Mouse (Mus musculus) thymus, postnatal 0 days (tissue): ENCODE data around the gene Gpr27. TPM values are rescaled to one million over a fixed set of nuclear protein-coding genes. Genes with fewer than 3 reads are reported as not detected.

Experiments
- polyA plus RNA-seq: library from polyadenylated mRNA; unstranded; fragments of >200 nt; fragmentation: Nextera tagmentation; extraction: Ambion mirVana; gene quantifications from 2 replicates; pipeline ENCODE4 v1.2.1, GENCODE M21; 2015

Gene Gpr27
- polyA plus RNA-seq, 1 experiment from 2014 or later = 2.3 TPM

Other genes starting within 250 kb of the Gpr27 start
- 63.7 and 82.5 TPM in 2 replicates for gene Foxp1, start 170.0 kb upstream of the Gpr27 start, polyA plus RNA-seq
- gene Eif4e3, start 25.9 kb upstream of the Gpr27 start, polyA plus RNA-seq = 36.4 and 43.2 TPM in 2 replicates
- gene Gm20696, start 25.9 kb upstream of the Gpr27 start, polyA plus RNA-seq = 2.4 and 6.4 TPM in 2 replicates
- gene Prok2, start 33.7 kb downstream of the Gpr27 start, polyA plus RNA-seq = 0.18 and 0.28 TPM in 2 replicates